Mouse (Mus musculus): ENCODE data around the gene Rsbn1l. TPM values are rescaled to one million over a fixed set of nuclear protein-coding genes. Genes with fewer than 3 reads are reported as not detected.

Gene Rsbn1l
- polyA plus RNA-seq (2015; fragmentation: Nextera tagmentation; extraction: Ambion mirVana), result 4.3 and 5.5 TPM in 2 replicates

DNA sequence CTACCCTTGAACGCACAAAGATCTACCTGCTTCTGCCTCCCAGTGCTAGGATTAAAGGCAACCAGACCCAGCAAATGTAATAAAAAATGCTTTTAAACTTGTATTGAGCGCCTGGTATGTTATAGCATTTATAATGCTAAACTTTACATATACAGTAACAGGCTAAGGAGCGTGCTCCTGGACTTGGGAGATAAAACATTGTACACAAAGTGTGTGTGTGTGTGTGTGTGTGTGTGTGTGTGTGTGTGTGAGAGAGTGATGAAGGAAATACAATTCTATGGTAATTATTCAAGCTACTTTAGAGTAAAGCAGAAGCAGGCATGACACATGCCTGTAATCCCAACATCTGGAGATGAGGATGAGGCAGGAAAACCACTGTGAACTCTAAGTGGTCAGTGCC is at the start of gene Rsbn1l:
TSS of gene Rsbn1l (minus strand) at position 101 of the 400 bp plus-strand sequence.

GRCm38 (mm10) chr5:20881915-20882800 is 74.0 kb downstream of the Rsbn1l start, which contains the start of the genes Phtf2 and Tmem60:
Gene Phtf2 (minus strand): TSS chr5:20882124.
Gene Tmem60 (plus strand): TSS chr5:20882191.

Other genes with a start within 250 kb of the Rsbn1l start
- 7.1 and 8.1 TPM in 2 replicates for gene Phtf2, start 74.3 kb downstream of the Rsbn1l start, polyA plus RNA-seq (2015; fragmentation: Nextera tagmentation; extraction: Ambion mirVana)
- 38.2 and 38.9 TPM in 2 replicates for gene Tmem60, start 74.2 kb downstream of the Rsbn1l start, polyA plus RNA-seq (2015; fragmentation: Nextera tagmentation; extraction: Ambion mirVana)
- 16.4 and 16.5 TPM in 2 replicates for gene Ptpn12, start 99.5 kb upstream of the Rsbn1l start, polyA plus RNA-seq (2015; fragmentation: Nextera tagmentation; extraction: Ambion mirVana)
- gene Gsap, start 229.9 kb upstream of the Rsbn1l start, polyA plus RNA-seq (2015; fragmentation: Nextera tagmentation; extraction: Ambion mirVana), result 1.4 and 3.0 TPM in 2 replicates